Mouse (Mus musculus) stomach, postnatal 0 days (tissue): ENCODE measurements around the gene Ptprm.

Experiments
- CTCF ChIP-seq: IDR thresholded peaks from 2 replicates; pipeline ENCODE4 v1.5.1; 2016; ENCODE audit warnings: antibody characterized with exemption, low read depth, mild to moderate bottlenecking, moderate library complexity
- EP300 ChIP-seq: optimal IDR thresholded peaks from 2 replicates; pipeline ENCODE3; 2016; ENCODE audit warnings: antibody characterized with exemption

DNA sequence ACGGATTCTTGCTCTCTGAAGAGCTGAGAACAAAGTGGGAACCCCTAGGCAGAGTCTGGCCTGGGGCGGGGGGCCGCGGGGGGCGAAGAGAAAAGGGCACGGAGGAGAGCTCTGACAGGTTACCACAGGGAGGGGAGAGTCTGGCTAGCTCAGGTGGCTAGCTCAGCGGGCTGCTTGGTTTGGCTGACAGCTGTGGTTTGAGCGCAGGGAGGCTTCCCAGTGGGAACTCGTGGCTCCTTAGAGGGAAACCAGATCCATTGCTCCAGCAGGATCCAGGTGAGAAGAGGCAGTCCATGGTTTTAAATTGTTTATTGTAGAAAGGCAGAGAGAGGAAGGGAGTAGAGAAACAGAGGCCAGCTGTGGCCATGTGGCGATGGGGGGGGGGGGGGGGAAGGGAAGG lies 689.5 kb downstream of the Ptprm start:
- no peak for TF ChIP-seq CTCF
- TF ChIP-seq EP300, result no peak
